Mouse (Mus musculus) midbrain, embryonic 11.5 days (tissue): Measurements from ENCODE around the gene Commd2. TPM values are rescaled to one million over a fixed set of nuclear protein-coding genes. Genes with fewer than 3 reads are reported as not detected.

ENCODE experiments used
- ATAC-seq: fragments of 200-750 bp; cut with Nextera tagmentation; 2 replicates; pipeline ENCODE4 v1.8.0; 2017; ENCODE audit warnings: moderate TSS enrichment, moderate library complexity; ENCODE audit not compliant: low FRiP score
- DNase-seq: peaks from one replicate; pipeline ENCODE4 v3.0.0; 2015; ENCODE audit warnings: low spot score; ENCODE audit errors: missing footprints
- H3K27ac ChIP-seq: fragments of 300-500 bp; sonication (generic); 2 replicates; pipeline ENCODE4 v1.5.1; 2014; ENCODE audit warnings: low read depth, low read length
- H3K27me3 ChIP-seq: fragments of 300-500 bp; sonication (generic); 2 replicates; pipeline ENCODE4 v1.6.1; 2014; ENCODE audit warnings: mild to moderate bottlenecking, low read length, moderate library complexity, mixed read lengths; ENCODE audit not compliant: control insufficient read depth, insufficient read depth
- H3K36me3 ChIP-seq: fragments of 300-500 bp; sonication (generic); 2 replicates; pipeline ENCODE4 v1.6.1; 2014; ENCODE audit warnings: mild to moderate bottlenecking, low read length, moderate library complexity, mixed read lengths; ENCODE audit not compliant: control insufficient read depth, insufficient read depth
- H3K4me1 ChIP-seq: fragments of 300-500 bp; sonication (generic); 2 replicates; pipeline ENCODE4 v1.6.1; 2014; ENCODE audit warnings: low read length; ENCODE audit not compliant: control insufficient read depth, insufficient read depth
- H3K4me2 ChIP-seq: fragments of 300-500 bp; sonication (generic); 2 replicates; pipeline ENCODE4 v1.6.1; 2014; ENCODE audit warnings: mild to moderate bottlenecking, moderate library complexity
- H3K4me3 ChIP-seq: fragments of 300-500 bp; sonication (generic); 2 replicates; pipeline ENCODE4 v1.5.1; 2014; ENCODE audit warnings: low read depth, low read length
- H3K9ac ChIP-seq: fragments of 300-500 bp; sonication (generic); 2 replicates; pipeline ENCODE4 v1.6.1; 2014; ENCODE audit warnings: low read length
- H3K9me3 ChIP-seq: fragments of 300-500 bp; sonication (generic); 2 replicates; pipeline ENCODE4 v1.6.1; 2016; ENCODE audit warnings: low read length; ENCODE audit not compliant: control insufficient read depth
- WGBS: fragments of 180-500 bp; shearing (Covaris S2); extraction: QIAGEN DNeasy Blood & Tissue Kit; methylation state at CpG from one replicate; pipeline ENCODE4 v1.1.7; 2014; 5-methylcytosine and 5-hydroxymethylcytosine counted together
- polyA plus RNA-seq: library from polyadenylated mRNA; unstranded; fragments of >200 nt; fragmentation: Nextera tagmentation; extraction: Ambion mirVana; gene quantifications from 2 replicates; pipeline ENCODE4 v1.2.1, GENCODE M21; 2014

Commd2 gene
- polyA plus RNA-seq, result 99.9 and 105 TPM in 2 replicates

DNA sequence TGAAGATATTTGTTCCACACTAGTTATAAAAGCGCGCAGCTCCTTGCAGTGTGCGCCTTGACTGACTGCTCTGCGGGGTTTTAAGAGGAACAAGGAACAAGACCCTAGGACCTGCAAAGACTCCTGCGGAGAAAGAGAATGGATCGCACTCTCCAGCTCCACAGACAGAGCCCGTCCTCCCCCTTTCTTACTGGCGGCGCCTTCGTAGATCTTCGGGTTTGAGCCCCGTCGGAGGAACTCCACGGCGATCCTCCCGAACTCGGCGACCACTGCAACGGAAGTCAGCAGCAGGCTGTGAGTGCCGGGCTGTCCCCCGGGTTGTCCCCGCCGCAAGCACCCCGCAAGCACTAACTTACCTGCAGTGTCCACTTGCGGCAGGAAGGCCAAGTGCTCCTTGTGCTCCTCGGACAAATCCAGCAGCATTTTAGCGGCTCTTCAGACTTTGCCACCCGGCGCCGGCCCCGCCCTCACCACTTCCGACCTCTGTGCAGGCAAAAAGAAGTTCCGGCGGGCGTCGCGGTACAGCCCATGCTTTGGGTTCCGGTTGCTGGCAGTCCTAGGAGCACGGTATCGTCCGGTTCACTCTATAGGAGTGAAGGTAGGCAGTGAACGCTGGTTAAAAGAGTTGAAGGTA, at the start of gene Commd2:
Commd2 (minus strand) TSS at position 485 of the 634 bp plus-strand sequence.
- H3K36me3 ChIP-seq, result peaks cover 4% of the 10 kb centered on the region; the same call in 1 of the 2 replicates
- under 1% methylated on average over 42 of the region's 42 CpGs for WGBS
- ATAC-seq (peak; percentile 98), DNase-seq (peak; percentile 99)
- H3K27me3 ChIP-seq, result no peaks in the 10 kb centered on the region
- peak within 1 kb of the TSS; percentile 74; the same call in 1 of the 2 replicates for H3K27ac ChIP-seq
- H3K4me1 ChIP-seq, result no peaks in the 10 kb centered on the region
- H3K9ac ChIP-seq, result peak within 1 kb of the TSS; percentile 74
- peak within 1 kb of the TSS; percentile 58 for H3K4me2 ChIP-seq
- no peaks in the 10 kb centered on the region for H3K9me3 ChIP-seq
- H3K4me3 ChIP-seq, result peak within 1 kb of the TSS; percentile 78

- no peak for ATAC-seq
- Histone ChIP-seq H3K27me3 (no peaks in the 10 kb centered on the region), H3K9me3 (no peaks in the 10 kb centered on the region), H3K36me3 (no peaks in the 10 kb centered on the region), H3K9ac (no peak overlapping the region), H3K27ac (no peak overlapping the region), H3K4me3 (no peak overlapping the region), H3K4me1 (no peaks in the 10 kb centered on the region), H3K4me2 (no peak overlapping the region)
- 92% methylated on average over 9 of the region's 9 CpGs for WGBS
- no peak for DNase-seq
These were observed 45.3 kb upstream of the Commd2 start for GRCm38 (mm10) chr3:57696779-57697178.

DNA sequence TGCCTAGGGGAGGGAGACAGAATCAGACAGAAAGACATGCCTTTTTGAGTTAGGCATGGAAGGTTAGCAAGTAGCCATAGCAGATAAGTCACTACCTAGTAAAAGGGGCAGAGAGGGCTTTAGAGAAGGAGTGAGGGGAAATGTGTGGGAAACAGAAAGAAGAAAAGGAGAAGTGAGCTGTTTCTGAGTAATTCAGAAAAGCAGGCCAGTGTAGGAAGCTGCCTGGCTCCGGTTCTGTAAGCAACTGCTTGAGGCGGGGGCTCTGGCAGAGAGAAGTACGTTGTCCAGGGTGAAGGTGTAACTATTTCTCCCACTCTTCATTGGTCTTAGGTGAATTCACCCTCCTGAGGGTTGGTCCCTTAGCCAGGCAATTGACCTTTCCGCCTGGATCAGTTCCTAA, 44.7 kb upstream of the Commd2 start:
- ATAC-seq (no peak), DNase-seq (no peak)
- no peaks in the 10 kb centered on the region for H3K27me3 ChIP-seq
- no peak overlapping the region for H3K9ac ChIP-seq
- no peak overlapping the region for H3K27ac ChIP-seq
- no peaks in the 10 kb centered on the region for H3K36me3 ChIP-seq
- no peaks in the 10 kb centered on the region for H3K9me3 ChIP-seq
- 89% methylated on average over 4 of the region's 4 CpGs for WGBS
- H3K4me2 ChIP-seq, result no peak overlapping the region
- no peak overlapping the region for H3K4me3 ChIP-seq
- no peaks in the 10 kb centered on the region for H3K4me1 ChIP-seq

- no peak for ATAC-seq
- 69% methylated on average over 2 of the region's 2 CpGs for WGBS
- no peak within 1 kb of the TSS for H3K4me3 ChIP-seq
- no peaks in the 10 kb centered on the region for H3K36me3 ChIP-seq
- no peaks in the 10 kb centered on the region for H3K9me3 ChIP-seq
- no peak within 1 kb of the TSS for H3K4me2 ChIP-seq
- no peaks in the 10 kb centered on the region for H3K4me1 ChIP-seq
- no peak for DNase-seq
- H3K27ac ChIP-seq, result no peak within 1 kb of the TSS
- no peak within 1 kb of the TSS for H3K9ac ChIP-seq
- no peaks in the 10 kb centered on the region for H3K27me3 ChIP-seq
These were observed 41.2 kb upstream of the Commd2 start, which contains the start of gene Ankub1 for GRCm38 (mm10) chr3:57692719-57693118. Ankub1 (minus strand) TSS chr3:57692799.

DNA sequence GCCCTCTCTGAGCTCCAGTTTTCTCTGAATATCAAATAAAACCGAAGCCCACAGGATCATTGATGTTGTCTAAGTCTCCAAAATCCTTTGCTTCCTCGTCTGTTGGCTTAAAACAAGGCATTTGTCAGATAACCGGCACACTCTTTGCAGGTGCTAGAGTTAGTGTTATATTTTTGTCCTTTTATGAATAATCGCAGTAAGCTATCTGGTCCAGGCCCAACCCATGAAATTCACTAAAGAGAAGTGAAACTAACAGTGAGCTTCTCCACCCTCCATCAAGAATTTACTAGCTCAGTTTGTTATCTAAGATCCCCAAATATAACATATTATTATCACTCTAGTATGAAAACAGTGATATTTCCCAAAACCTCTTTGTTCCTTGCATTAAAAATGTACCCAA, 40.3 kb upstream of the Commd2 start:
- no peak for DNase-seq
- H3K9ac ChIP-seq, result no peak overlapping the region
- H3K4me2 ChIP-seq, result no peak overlapping the region
- no peaks in the 10 kb centered on the region for H3K27me3 ChIP-seq
- no peaks in the 10 kb centered on the region for H3K36me3 ChIP-seq
- H3K4me3 ChIP-seq, result no peak overlapping the region
- H3K27ac ChIP-seq, result no peak overlapping the region
- no peak for ATAC-seq
- H3K9me3 ChIP-seq, result no peaks in the 10 kb centered on the region
- no peaks in the 10 kb centered on the region for H3K4me1 ChIP-seq
- 82% methylated on average over 4 of the region's 4 CpGs for WGBS

DNA sequence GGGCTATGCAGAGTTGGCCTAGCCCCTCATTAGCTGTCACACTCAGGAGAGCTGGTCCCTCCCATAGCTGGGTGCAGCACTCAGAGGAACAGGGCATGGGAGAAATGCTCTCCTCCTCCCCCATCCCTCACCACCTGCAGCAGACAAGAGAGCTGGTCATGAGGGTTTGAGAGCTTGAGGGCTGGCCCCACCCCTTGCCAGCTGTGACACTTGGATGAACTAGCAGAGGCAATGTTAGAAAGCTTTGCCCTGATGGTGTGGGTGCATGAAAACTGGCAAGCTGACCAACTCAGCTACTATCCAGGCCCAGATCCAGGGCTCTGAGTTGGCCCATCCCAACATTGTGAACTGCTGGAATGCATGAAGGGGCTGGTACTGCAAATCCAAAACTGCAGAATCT, 26.3 kb upstream of the Commd2 start:
- H3K9ac ChIP-seq, result no peak overlapping the region
- ATAC-seq (no peak), DNase-seq (no peak)
- no peak overlapping the region for H3K4me3 ChIP-seq
- H3K9me3 ChIP-seq, result no peaks in the 10 kb centered on the region
- H3K4me2 ChIP-seq, result no peak overlapping the region
- no peaks in the 10 kb centered on the region for H3K27me3 ChIP-seq
- H3K27ac ChIP-seq, result no peak overlapping the region
- H3K4me1 ChIP-seq, result no peaks in the 10 kb centered on the region
- no peaks in the 10 kb centered on the region for H3K36me3 ChIP-seq

GRCm38 (mm10) chr3:57674075-57674474, 22.6 kb upstream of the Commd2 start:
- H3K36me3 ChIP-seq, result no peaks in the 10 kb centered on the region
- no peak overlapping the region for H3K27ac ChIP-seq
- no peaks in the 10 kb centered on the region for H3K27me3 ChIP-seq
- DNase-seq (no peak), ATAC-seq (no peak)
- no peak overlapping the region for H3K9ac ChIP-seq
- 88% methylated on average over 2 of the region's 2 CpGs for whole genome bisulfite sequencing
- no peaks in the 10 kb centered on the region for H3K4me1 ChIP-seq
- H3K4me3 ChIP-seq, result no peak overlapping the region
- H3K9me3 ChIP-seq, result no peaks in the 10 kb centered on the region
- no peak overlapping the region for H3K4me2 ChIP-seq

- no peak overlapping the region for H3K4me2 ChIP-seq
- no peaks in the 10 kb centered on the region for H3K27me3 ChIP-seq
- no peaks in the 10 kb centered on the region for H3K9me3 ChIP-seq
- H3K9ac ChIP-seq, result no peak overlapping the region
- DNase-seq, result no peak
- no peaks in the 10 kb centered on the region for H3K36me3 ChIP-seq
- H3K4me1 ChIP-seq, result no peaks in the 10 kb centered on the region
- no peak overlapping the region for H3K27ac ChIP-seq
- no peak overlapping the region for H3K4me3 ChIP-seq
- WGBS, result 88% methylated on average over 4 of the region's 4 CpGs
- no peak for ATAC-seq
These were observed 22.1 kb upstream of the Commd2 start for GRCm38 (mm10) chr3:57673586-57673985.

GRCm38 (mm10) chr3:57667054-57667723, 15.7 kb upstream of the Commd2 start:
- no peaks in the 10 kb centered on the region for H3K36me3 ChIP-seq
- H3K4me2 ChIP-seq, result peak overlapping the region; percentile 36
- H3K9ac ChIP-seq, result peak overlapping the region; percentile 36; the same call in 1 of the 2 replicates
- no peaks in the 10 kb centered on the region; the same call in 1 of the 2 replicates for H3K4me1 ChIP-seq
- ATAC-seq (peak; percentile 77), DNase-seq (peak; percentile 98)
- no peaks in the 10 kb centered on the region for H3K27me3 ChIP-seq
- H3K4me3 ChIP-seq, result peak overlapping the region; percentile 10; the same call in 1 of the 2 replicates
- 38% methylated on average over 14 of the region's 14 CpGs for WGBS
- H3K27ac ChIP-seq, result no peak overlapping the region
- no peaks in the 10 kb centered on the region for H3K9me3 ChIP-seq
